ENCODE assay signal across 39 mouse cellular contexts in genomic region chr9:46256177-46256576, GRCm38 (mm10). TPM values are rescaled to one million over a fixed set of nuclear protein-coding genes. Genes with fewer than 3 reads are reported as not detected.
"Had no signal": no experiment of that assay in that cellular context is flagged by ENCODE, and none has a peak within 500 bp of the region (broad histone marks: within the 10 kb centered on the region; RNA-seq: fewer than 3 reads in every experiment).

No protein-coding gene starts in this region.

- H3K9ac ChIP-seq: embryonic facial prominence, embryonic 12.5 days; embryonic facial prominence, embryonic 13.5 days; embryonic facial prominence, embryonic 15.5 days; forebrain, embryonic 12.5 days; forebrain, embryonic 13.5 days; forebrain, embryonic 15.5 days; forebrain, postnatal 0 days had no signal

- H3K9me3 ChIP-seq: embryonic facial prominence, embryonic 10.5 days; embryonic facial prominence, embryonic 12.5 days; embryonic facial prominence, embryonic 13.5 days; embryonic facial prominence, embryonic 15.5 days; forebrain, embryonic 10.5 days; forebrain, embryonic 12.5 days; forebrain, embryonic 13.5 days; forebrain, embryonic 15.5 days had no signal

- H3K27ac ChIP-seq: embryonic facial prominence, embryonic 10.5 days; embryonic facial prominence, embryonic 12.5 days; embryonic facial prominence, embryonic 13.5 days; embryonic facial prominence, embryonic 15.5 days; forebrain, embryonic 10.5 days; forebrain, embryonic 12.5 days; forebrain, embryonic 13.5 days; forebrain, embryonic 15.5 days; gastrocnemius, adult 2 months; heart, adult 2 months had no signal

- H3K4me3 ChIP-seq: embryonic facial prominence, embryonic 10.5 days; embryonic facial prominence, embryonic 12.5 days; embryonic facial prominence, embryonic 13.5 days; embryonic facial prominence, embryonic 15.5 days; erythroblast, embryonic 14.5 days; forebrain, embryonic 10.5 days; forebrain, embryonic 12.5 days; forebrain, embryonic 13.5 days; forebrain, embryonic 15.5 days; gastrocnemius, adult 2 months; heart, adult 2 months had no signal

- H3K27me3 ChIP-seq: embryonic facial prominence, embryonic 13.5 days; embryonic facial prominence, embryonic 15.5 days; forebrain, embryonic 12.5 days; forebrain, embryonic 13.5 days; forebrain, embryonic 15.5 days had no signal

- DNase-seq: cerebellum, adult 2 months; cerebellum, adult 8-10 months; cerebellum, adult 9-10 months; cerebellum, adult 9-11 months; cerebellum, postnatal 10 days; cerebellum, postnatal 14 days; cerebellum, postnatal 25 days; cerebellum, postnatal 36 days; embryo, embryonic 11 days; forebrain, postnatal 0 days; gastrocnemius, adult 2 months; gastrocnemius, postnatal 10 days; gastrocnemius, postnatal 14 days; gastrocnemius, postnatal 25 days; gastrocnemius, postnatal 36 days; heart, adult 11 months; heart, adult 18-20 months; heart, adult 2 months had no signal

- H3K4me2 ChIP-seq: embryonic facial prominence, embryonic 12.5 days; embryonic facial prominence, embryonic 13.5 days; embryonic facial prominence, embryonic 15.5 days; forebrain, embryonic 12.5 days; forebrain, embryonic 13.5 days; forebrain, embryonic 15.5 days had no signal

- H3K4me1 ChIP-seq: embryonic facial prominence, embryonic 12.5 days; embryonic facial prominence, embryonic 13.5 days; embryonic facial prominence, embryonic 15.5 days; forebrain, embryonic 12.5 days; forebrain, embryonic 13.5 days; forebrain, embryonic 15.5 days had no signal

- H3K36me3 ChIP-seq: embryonic facial prominence, embryonic 10.5 days; embryonic facial prominence, embryonic 12.5 days; embryonic facial prominence, embryonic 13.5 days; embryonic facial prominence, embryonic 15.5 days; forebrain, embryonic 10.5 days; forebrain, embryonic 12.5 days; forebrain, embryonic 15.5 days had no signal

- ATAC-seq: forebrain, embryonic 13.5 days; forebrain, embryonic 14.5 days; forebrain, embryonic 15.5 days; forebrain, embryonic 16.5 days; forebrain, postnatal 0 days had no signal

RNA-seq across cellular contexts. Expression of gene Apoa5, which starts 12.3 kb away (rescaled TPM):
- total RNA-seq: common myeloid progenitor, adult 5-6 weeks; forebrain, postnatal 0 days; gastrocnemius, adult 2 months; gastrocnemius, postnatal 10 days; gastrocnemius, postnatal 14 days; gastrocnemius, postnatal 25 days; granulocyte monocyte progenitor cell, adult 5-6 weeks; heart, adult 18-20 months; heart, adult 2 months had no signal
- polyA plus RNA-seq: cerebellum, adult 2 months; cortical plate, adult 2 months; embryonic facial prominence, embryonic 10.5 days; embryonic facial prominence, embryonic 11.5 days; embryonic facial prominence, embryonic 12.5 days; embryonic facial prominence, embryonic 13.5 days; embryonic facial prominence, embryonic 14.5 days; embryonic facial prominence, embryonic 15.5 days; erythroblast, embryonic 14.5 days; forebrain, embryonic 10.5 days; forebrain, embryonic 12.5 days; forebrain, embryonic 13.5 days; forebrain, embryonic 14.5 days; forebrain, embryonic 15.5 days; forebrain, embryonic 16.5 days; forebrain, postnatal 0 days; frontal cortex, adult 2 months; heart, adult 2 months had no signal

RNA-seq across cellular contexts. Expression of gene Apoa4, which starts 15.7 kb away (rescaled TPM):
- total RNA-seq: common myeloid progenitor, adult 5-6 weeks; forebrain, postnatal 0 days; gastrocnemius, adult 18-20 months; gastrocnemius, adult 2 months; gastrocnemius, adult 8-10 months; gastrocnemius, postnatal 10 days; gastrocnemius, postnatal 14 days; gastrocnemius, postnatal 25 days; gastrocnemius, postnatal 36 days; granulocyte monocyte progenitor cell, adult 5-6 weeks; heart, adult 18-20 months; heart, adult 2 months had no signal
- polyA plus RNA-seq: embryonic facial prominence, embryonic 10.5 days; embryonic facial prominence, embryonic 11.5 days; embryonic facial prominence, embryonic 12.5 days; embryonic facial prominence, embryonic 13.5 days; erythroblast, embryonic 14.5 days; forebrain, embryonic 10.5 days; forebrain, embryonic 12.5 days; forebrain, embryonic 14.5 days; forebrain, embryonic 15.5 days; forebrain, embryonic 16.5 days; forebrain, postnatal 0 days; gonadal fat pad, adult 2 months had no signal

RNA-seq across cellular contexts. Expression of gene Apoc3, which starts 20.7 kb away (rescaled TPM):
- total RNA-seq: common myeloid progenitor, adult 5-6 weeks; forebrain, postnatal 0 days; gastrocnemius, adult 2 months; gastrocnemius, postnatal 10 days; gastrocnemius, postnatal 14 days; gastrocnemius, postnatal 4 days; granulocyte monocyte progenitor cell, adult 5-6 weeks; heart, adult 2 months had no signal
- polyA plus RNA-seq: embryonic facial prominence, embryonic 10.5 days; embryonic facial prominence, embryonic 11.5 days; embryonic facial prominence, embryonic 12.5 days; embryonic facial prominence, embryonic 13.5 days; embryonic facial prominence, embryonic 14.5 days; embryonic facial prominence, embryonic 15.5 days; erythroblast, embryonic 14.5 days; forebrain, embryonic 10.5 days; forebrain, embryonic 12.5 days; forebrain, embryonic 13.5 days; forebrain, embryonic 14.5 days; forebrain, embryonic 15.5 days; forebrain, embryonic 16.5 days had no signal
